Mouse (Mus musculus) right cerebral cortex, adult 2 months (tissue): ENCODE results near the gene Kdm2b.

Experiments used
- DNase-seq, 2 experiments: peaks; one replicate each; pipeline ENCODE4 v3.0.0; 2021 to 2022; ENCODE audit warnings: low spot score in 2 of 2

Kdm2b gene

GRCm38 (mm10) chr5:122894007-122894637 lies 95.5 kb downstream of the Kdm2b start:
- DNase-seq: peak; percentile 70 to 77

DNA sequence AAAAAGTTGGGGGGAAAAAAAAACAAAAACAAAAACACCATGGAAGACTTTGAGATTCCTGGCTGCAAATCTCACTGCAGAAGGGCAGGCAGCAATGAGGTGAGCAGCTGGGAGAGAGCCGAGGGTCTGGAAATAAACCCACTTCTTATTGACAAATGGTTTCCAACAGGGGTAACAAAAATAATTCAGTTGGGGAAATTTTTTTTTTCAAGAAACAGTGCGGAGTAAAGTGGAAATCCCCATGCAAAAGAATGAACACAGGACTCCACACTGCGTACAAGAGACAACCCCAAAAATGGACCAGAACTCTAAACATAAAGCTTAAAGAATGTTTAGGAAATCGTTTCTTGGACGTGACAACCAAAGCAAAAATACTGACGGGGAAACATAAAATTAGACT lies 96.4 kb downstream of the Kdm2b start:
- DNase-seq: no peak

DNA sequence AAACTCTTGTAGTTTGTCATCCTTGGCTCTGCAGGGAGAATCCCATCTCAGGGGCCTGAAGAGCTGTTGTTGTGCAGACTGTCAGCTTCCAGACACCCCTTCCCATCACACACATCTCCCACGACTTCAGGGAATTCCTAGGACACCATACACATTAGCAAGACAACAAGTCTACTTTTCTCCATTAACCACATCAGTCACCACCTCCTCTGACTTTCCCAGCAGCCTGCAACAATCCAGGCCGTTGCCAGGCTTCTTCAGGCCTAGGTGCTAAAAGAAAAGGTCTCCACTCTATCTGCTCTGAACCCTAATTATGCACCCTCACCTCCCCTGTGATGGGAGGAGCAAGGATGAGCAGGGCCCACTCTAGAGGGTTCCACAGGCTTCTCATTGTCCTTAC lies 99.2 kb downstream of the Kdm2b start:
- no peak for DNase-seq

DNA sequence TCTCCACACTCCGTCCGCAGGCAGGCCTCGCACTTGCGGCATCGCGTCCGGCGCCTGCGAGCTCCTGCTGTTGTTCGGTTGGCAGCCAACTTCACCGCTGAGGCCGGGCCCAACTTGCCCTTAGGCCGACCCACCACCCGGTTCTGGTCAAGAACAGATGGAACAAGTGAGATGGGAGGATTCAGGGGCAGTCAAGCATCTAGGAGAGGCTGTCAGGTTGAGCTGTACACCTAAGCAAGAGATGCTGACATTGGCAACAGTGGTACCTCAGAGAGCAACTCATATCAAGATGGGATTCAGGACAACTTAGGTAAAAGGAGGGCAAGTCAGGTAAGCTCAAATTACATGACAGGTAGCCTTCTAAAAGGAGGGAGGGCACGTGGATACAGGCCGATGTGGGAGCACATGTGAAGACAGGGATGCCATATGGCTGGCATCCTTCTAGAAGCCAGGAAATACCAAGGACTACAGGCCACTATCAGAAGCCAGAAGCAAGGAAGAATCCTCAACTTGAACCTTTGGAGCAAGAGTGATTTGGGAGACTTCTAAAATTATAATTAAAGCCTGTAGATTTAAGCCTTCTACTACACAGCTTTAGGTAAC lies 100.9 kb downstream of the Kdm2b start:
- no peak for DNase-seq

DNA sequence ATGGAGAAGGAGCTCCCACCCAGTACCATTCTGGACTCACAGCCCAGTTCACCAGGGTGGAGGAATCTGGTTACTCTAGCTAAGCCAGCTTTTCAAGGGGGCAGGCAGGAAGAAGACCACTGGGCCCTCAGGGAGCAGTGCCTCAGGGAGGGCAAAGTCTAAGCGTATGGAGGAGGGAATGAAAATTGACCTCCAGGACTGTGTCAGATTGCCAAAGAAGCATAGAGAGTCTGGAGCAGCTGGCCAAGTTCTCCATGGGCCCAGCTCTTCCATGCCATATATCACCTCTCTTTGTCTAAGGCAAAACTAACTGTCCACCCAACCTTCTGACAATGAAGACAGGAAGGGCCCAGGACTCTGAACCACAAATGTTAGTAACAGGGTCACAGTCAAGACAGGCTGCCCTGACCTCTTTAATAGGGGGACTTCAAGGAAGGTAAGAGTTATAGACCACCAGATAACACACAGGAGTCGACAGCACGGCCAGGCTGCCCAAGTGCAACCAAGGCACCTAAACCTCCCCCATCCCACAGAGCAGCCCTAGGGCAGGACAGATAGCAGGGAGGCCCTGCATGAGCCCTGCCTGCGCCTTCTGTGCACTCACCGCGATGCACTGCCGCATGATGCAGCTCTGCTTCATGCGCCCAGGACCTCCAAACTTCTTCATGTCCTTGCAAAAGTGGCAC lies 101.6 kb downstream of the Kdm2b start:
- no peak for DNase-seq

- DNase-seq: no peak
These were observed 102.6 kb downstream of the Kdm2b start for GRCm38 (mm10) chr5:122887033-122887432.

DNA sequence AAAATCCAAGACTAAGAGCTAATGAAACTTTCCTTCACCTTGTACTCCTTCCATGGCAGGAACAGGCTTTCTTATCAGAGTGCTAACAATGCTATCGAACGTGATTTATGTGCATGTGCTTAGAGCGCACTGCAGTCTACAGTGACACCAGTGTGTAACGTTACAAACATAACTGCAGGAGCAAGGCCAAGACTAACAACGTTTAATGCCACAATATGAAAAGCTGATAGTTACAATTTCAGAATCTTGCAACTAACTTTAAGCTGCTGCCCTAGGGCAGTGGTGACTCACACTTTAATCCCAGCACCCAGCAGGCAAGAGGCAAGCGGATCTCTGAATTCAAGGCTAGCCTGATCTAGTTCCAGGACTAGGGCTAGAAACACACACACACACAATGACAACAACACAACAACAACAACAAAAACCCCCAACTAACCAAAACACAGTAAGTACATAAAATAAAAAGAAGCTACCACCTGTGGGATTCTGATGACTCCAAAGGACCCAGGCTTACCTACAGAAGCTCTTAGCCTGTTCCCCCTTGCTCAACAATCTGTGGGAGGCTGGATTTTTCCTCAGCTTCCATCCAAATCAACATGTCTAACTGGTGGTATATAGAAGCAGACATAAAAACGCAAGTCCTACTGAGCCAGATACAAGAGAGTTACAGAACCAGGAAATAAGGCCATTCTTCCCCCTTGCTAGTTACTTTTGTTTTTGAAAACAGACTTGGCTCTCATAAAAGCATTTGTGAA lies 104.9 kb downstream of the Kdm2b start:
- no peak for DNase-seq

- DNase-seq: no peak
These were observed 105.9 kb downstream of the Kdm2b start for GRCm38 (mm10) chr5:122883652-122884235.

DNA sequence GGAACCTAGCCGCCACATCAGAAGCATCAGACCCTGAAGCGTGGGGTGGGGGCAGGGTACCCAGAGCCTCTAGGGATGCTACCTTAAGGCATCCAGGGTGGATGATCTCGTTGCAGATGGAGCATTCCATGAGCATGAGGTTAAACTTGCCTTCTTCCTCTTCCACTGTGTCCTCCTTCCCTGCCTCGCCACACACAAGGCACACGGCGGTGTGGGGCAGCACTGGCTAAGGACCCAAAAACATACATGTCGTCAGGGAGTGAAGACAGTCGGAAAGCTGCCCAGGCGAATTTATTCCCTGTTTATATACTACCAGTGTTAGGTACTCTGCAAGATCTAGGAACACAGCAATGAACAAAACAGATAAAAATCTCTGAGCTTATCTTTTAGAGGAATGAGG lies 106.4 kb downstream of the Kdm2b start:
- DNase-seq: no peak

GRCm38 (mm10) chr5:122882256-122883050 lies 107.2 kb downstream of the Kdm2b start:
- no peak for DNase-seq

DNA sequence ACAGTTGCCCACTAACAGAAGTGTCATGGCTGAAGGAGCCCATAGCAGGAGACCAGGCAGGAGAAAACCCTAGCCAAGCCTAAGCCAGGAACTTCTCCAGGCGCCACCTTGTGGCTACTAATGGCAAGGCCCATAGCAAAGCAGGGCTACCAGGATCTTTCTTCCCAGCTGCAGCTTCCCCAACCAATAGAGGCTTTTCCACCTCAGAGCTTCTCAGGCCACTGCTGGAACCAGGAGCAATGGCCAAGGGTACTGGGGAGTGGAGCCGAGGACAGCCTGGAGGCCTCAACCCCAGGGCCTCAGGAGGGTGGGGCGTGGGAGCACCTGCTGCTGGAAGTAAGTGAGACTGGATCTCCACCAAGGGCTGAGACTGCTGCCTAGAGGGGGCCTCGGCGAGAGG lies 108.3 kb downstream of the Kdm2b start:
- DNase-seq: peak; percentile 78 to 83

- DNase-seq: no peak
These were observed 109.2 kb downstream of the Kdm2b start for GRCm38 (mm10) chr5:122880241-122880980.

GRCm38 (mm10) chr5:122876671-122877070 lies 113.0 kb downstream of the Kdm2b start:
- no peak for DNase-seq

- DNase-seq: no peak
These were observed 115.3 kb downstream of the Kdm2b start for GRCm38 (mm10) chr5:122874359-122874758.

- no peak for DNase-seq
These were observed 116.0 kb downstream of the Kdm2b start for GRCm38 (mm10) chr5:122873573-122873972.

GRCm38 (mm10) chr5:122872626-122873025 lies 117.0 kb downstream of the Kdm2b start:
- no peak for DNase-seq

GRCm38 (mm10) chr5:122863053-122863452 lies 126.6 kb downstream of the Kdm2b start:
- DNase-seq: no peak

DNA sequence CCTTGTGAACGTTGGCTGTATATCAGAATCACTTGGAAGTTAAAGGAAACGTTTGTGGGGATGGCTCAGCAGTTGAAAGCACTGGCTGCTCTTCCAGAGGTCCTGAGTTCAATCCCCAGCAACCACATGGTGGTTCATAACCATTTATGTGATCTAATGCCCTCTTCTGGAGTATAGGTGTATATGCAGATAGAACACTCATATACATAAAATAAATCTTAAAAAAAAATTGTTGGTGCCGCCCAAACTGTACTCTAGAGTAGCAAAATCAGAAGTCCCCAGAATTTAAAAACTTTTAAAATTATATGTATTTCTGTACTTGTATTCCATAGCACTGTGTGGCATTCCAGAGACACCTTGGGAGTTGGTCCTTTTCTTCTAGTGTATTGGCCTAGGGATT lies 133.8 kb downstream of the Kdm2b start:
- no peak for DNase-seq

DNA sequence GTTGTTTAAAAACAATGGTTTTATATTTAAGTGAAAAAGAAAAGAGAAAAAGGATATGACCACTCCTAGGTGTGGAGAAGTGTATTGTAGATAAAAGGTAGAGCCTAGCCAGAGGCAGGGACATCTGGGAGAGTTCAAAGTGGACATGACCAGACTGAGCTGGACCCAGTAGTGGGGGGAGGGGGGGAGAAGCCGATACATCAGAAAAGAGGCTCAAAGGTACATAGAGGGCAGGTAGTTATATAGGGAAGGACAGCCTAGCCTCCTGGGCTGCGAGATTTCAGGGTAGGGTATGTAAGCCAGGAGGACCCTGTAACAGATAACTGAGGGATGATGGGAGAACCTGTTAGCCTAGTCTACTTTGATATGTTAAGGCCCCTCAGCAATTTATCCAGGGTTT lies 137.0 kb downstream of the Kdm2b start:
- no peak for DNase-seq

- peak; percentile 26 to 44 for DNase-seq
These were observed 139.2 kb downstream of the Kdm2b start for GRCm38 (mm10) chr5:122850319-122851002.
